Mouse (Mus musculus) cortical plate, adult 2 months (tissue): ENCODE results near the gene Tbkbp1. TPM values are rescaled to one million over a fixed set of nuclear protein-coding genes. Genes with fewer than 3 reads are reported as not detected.

Source experiments
- H3K27ac ChIP-seq: fragments of 200-500 bp; 2 replicates; pipeline ENCODE4 v1.5.1; 2012; ENCODE audit warnings: low read length, control low read depth, inconsistent platforms; ENCODE audit not compliant: insufficient read depth
- H3K4me1 ChIP-seq: fragments of 200-500 bp; 2 replicates; pipeline ENCODE4 v1.6.1; 2011; ENCODE audit warnings: low read length; ENCODE audit not compliant: control insufficient read depth, insufficient read depth
- H3K4me3 ChIP-seq: fragments of 200-500 bp; 2 replicates; pipeline ENCODE4 v1.5.1; 2011; ENCODE audit warnings: mild to moderate bottlenecking, low read length, control low read depth; ENCODE audit not compliant: insufficient read depth
- CTCF ChIP-seq: fragments of 200-500 bp; IDR thresholded peaks from 2 replicates; pipeline ENCODE4 v1.5.1; 2011; ENCODE audit warnings: mild to moderate bottlenecking, control low read depth, low read length; ENCODE audit not compliant: insufficient read depth; ENCODE audit errors: extremely low read depth
- POLR2A ChIP-seq: fragments of 200-500 bp; IDR thresholded peaks from 2 replicates; pipeline ENCODE4 v1.6.1; 2011; ENCODE audit warnings: mild to moderate bottlenecking, low read length, control low read depth; ENCODE audit not compliant: insufficient read depth; ENCODE audit errors: extremely low read depth
- polyA plus RNA-seq: library from polyadenylated mRNA; depleted of rRNA; stranded (reverse); fragments of >200 nt; gene quantifications from 2 replicates; pipeline ENCODE4 v1.2.3, GENCODE M21; 2012

Gene Tbkbp1
- polyA plus RNA-seq, 1 experiment = 54.5 TPM

DNA sequence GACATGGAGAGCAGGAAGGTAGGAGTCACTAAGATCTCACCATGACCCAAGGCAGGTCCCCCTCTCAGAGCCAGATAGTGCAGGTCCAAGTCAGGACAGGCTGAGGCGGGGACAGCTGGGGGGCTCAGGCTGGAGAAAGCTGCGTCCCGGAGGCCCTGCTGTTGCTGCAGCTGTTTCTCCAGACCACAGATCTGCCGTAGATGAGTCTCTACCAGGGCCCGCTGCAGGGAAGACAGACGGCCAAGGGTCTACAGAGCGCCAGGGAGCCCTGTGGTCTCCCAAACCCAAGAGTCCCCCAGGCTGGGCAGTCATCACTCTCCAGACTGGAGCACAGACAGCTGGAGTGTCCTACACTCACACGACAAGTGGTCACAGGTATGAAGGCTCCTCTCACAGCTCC lies 4.0 kb downstream of the Tbkbp1 start:
- TF ChIP-seq CTCF = no peak
- no peak for TF ChIP-seq POLR2A
- H3K27ac ChIP-seq = no peak overlapping the region

GRCm38 (mm10) chr11:97146724-97147123 lies 4.6 kb downstream of the Tbkbp1 start:
- peaks cover 4% of the 10 kb centered on the region for H3K4me1 ChIP-seq
- peak; percentile 91 for TF ChIP-seq CTCF
- no peak for TF ChIP-seq POLR2A

More for the DNA sequence above, 4.0 kb downstream of the Tbkbp1 start:
- peaks cover 4% of the 10 kb centered on the region for H3K4me1 ChIP-seq
- H3K4me3 ChIP-seq = no peak overlapping the region

DNA sequence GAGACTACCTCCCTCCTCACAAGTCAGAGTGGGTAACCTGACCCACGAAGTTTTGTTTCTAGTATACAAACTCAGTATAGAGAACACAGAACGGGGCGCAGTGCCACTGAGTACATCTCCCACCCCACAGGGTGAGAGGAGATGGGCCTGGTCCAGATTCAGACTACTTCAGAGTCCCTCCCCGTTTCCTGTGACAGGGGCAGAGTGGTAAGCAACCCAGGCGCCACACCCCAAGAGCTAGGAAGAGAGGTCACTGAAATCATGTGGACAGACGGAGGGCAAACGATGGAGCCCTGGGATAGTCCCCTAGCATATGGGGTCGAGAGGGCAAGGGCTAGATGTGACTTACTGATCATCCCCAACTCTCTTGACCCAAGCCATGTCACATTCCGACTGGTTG lies 5.3 kb downstream of the Tbkbp1 start:
- Histone ChIP-seq H3K4me1 (peaks cover 4% of the 10 kb centered on the region), H3K27ac (no peak overlapping the region), H3K4me3 (no peak overlapping the region)
- TF ChIP-seq POLR2A (no peak), CTCF (no peak)

More at GRCm38 (mm10) chr11:97146724-97147123, 4.6 kb downstream of the Tbkbp1 start:
- Histone ChIP-seq H3K4me3 (no peak overlapping the region), H3K27ac (no peak overlapping the region)

- H3K4me3 ChIP-seq = no peak overlapping the region
- no peak for TF ChIP-seq POLR2A
- TF ChIP-seq CTCF = no peak
- peaks cover 4% of the 10 kb centered on the region for H3K4me1 ChIP-seq
- H3K27ac ChIP-seq = no peak overlapping the region
These were observed 6.0 kb downstream of the Tbkbp1 start for GRCm38 (mm10) chr11:97145320-97145719.

DNA sequence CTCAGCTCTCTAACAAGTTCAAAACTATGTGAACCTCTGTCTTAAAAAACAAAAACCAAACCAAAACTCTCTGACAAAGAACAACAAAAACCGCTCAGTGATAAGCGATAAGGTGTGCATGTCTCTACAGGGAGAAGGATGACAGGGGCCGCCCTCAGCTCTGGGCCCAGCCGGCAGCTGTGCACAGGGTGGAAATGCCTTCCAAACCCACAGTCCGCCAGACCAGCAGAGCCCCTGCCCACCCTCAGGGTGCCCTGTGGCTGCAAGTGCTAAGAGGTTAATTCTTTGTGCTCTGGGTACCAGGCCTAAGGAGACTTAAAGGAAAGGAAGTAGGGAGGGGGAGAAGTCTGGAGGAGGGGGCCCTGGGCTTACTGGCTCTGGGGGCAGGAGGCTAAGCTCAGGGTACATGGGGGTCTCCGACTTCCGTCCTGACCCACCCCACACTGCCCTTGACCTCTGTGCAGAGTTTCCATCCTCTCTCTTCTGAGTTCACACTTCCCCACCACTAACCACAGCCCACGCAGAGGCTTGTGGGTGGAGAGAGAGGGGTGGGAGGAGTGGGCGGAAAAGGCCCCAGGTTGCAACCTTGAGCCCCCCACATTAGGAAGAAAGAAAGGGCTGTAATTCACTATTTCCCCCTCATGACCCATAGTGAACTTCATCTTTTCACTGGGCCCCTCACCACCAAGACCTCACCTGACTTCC lies 7.9 kb downstream of the Tbkbp1 start:
- TF ChIP-seq POLR2A (no peak), CTCF (no peak)
- no peak overlapping the region for H3K4me3 ChIP-seq
- H3K4me1 ChIP-seq = peaks cover 5% of the 10 kb centered on the region
- H3K27ac ChIP-seq = no peak overlapping the region

- TF ChIP-seq POLR2A (no peak), CTCF (no peak)
- H3K4me3 ChIP-seq = no peak overlapping the region
- H3K4me1 ChIP-seq = 0 out of 2 replicates have a peak, but pooled peaks cover 2% of the 10 kb centered on the region
- H3K27ac ChIP-seq = no peak overlapping the region
These were observed 9.1 kb downstream of the Tbkbp1 start for GRCm38 (mm10) chr11:97142159-97142608.

GRCm38 (mm10) chr11:97140811-97141210 lies 10.5 kb downstream of the Tbkbp1 start:
- no peak overlapping the region for H3K4me3 ChIP-seq
- no peak overlapping the region for H3K27ac ChIP-seq
- TF ChIP-seq POLR2A (no peak), CTCF (no peak)

GRCm38 (mm10) chr11:97139256-97139655 lies 12.0 kb downstream of the Tbkbp1 start:
- Histone ChIP-seq H3K4me1 (0 out of 2 replicates have a peak, but pooled peaks cover 2% of the 10 kb centered on the region), H3K4me3 (peak overlapping the region; percentile 26), H3K27ac (no peak overlapping the region)
- TF ChIP-seq POLR2A (no peak), CTCF (no peak)

More at GRCm38 (mm10) chr11:97140811-97141210, 10.5 kb downstream of the Tbkbp1 start:
- H3K4me1 ChIP-seq = 0 out of 2 replicates have a peak, but pooled peaks cover 2% of the 10 kb centered on the region

GRCm38 (mm10) chr11:97138554-97139226 lies 12.6 kb downstream of the Tbkbp1 start:
- Histone ChIP-seq H3K4me3 (peak overlapping the region; percentile 26; the same call in 1 of the 2 replicates), H3K4me1 (0 out of 2 replicates have a peak, but pooled peaks cover 2% of the 10 kb centered on the region), H3K27ac (peak overlapping the region; percentile 43; the same call in 1 of the 2 replicates)
- no peak for TF ChIP-seq POLR2A
- TF ChIP-seq CTCF = no peak

- H3K27ac ChIP-seq = no peak overlapping the region
- no peak for TF ChIP-seq CTCF
- TF ChIP-seq POLR2A = no peak
- H3K4me3 ChIP-seq = no peak overlapping the region
- H3K4me1 ChIP-seq = no peaks in the 10 kb centered on the region
These were observed 18.0 kb downstream of the Tbkbp1 start for GRCm38 (mm10) chr11:97133270-97133669.

DNA sequence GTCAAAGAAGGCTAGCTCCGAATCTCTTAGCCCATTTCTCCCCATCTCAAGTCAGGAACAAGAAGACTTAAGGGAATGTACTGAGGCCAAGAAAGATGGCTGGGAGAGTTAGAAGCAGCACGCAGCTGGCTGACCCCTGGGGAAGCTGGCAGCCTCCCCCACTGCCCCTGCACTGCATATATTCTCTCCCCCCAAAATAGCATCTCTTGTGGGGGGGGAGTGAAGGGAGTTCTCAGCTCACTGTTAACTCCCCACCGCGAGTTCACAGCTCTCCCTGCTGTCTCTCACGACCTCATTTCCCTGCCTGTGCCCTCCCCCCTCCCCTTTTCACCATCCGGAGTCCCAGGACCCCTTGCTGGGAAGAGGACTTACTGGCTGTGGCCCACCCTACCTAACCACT lies 19.1 kb downstream of the Tbkbp1 start:
- Histone ChIP-seq H3K4me3 (no peak overlapping the region), H3K4me1 (no peaks in the 10 kb centered on the region), H3K27ac (no peak overlapping the region)
- TF ChIP-seq CTCF = no peak
- TF ChIP-seq POLR2A = no peak
